Mouse (Mus musculus): ENCODE results near the gene 9130213A22Rik. TPM values are rescaled to one million over a fixed set of nuclear protein-coding genes. Genes with fewer than 3 reads are reported as not detected.

9130213A22Rik gene
- total and polyA plus RNA-seq, 3 experiments, result 0.08 to 0.26 TPM; not detected in 1

DNA sequence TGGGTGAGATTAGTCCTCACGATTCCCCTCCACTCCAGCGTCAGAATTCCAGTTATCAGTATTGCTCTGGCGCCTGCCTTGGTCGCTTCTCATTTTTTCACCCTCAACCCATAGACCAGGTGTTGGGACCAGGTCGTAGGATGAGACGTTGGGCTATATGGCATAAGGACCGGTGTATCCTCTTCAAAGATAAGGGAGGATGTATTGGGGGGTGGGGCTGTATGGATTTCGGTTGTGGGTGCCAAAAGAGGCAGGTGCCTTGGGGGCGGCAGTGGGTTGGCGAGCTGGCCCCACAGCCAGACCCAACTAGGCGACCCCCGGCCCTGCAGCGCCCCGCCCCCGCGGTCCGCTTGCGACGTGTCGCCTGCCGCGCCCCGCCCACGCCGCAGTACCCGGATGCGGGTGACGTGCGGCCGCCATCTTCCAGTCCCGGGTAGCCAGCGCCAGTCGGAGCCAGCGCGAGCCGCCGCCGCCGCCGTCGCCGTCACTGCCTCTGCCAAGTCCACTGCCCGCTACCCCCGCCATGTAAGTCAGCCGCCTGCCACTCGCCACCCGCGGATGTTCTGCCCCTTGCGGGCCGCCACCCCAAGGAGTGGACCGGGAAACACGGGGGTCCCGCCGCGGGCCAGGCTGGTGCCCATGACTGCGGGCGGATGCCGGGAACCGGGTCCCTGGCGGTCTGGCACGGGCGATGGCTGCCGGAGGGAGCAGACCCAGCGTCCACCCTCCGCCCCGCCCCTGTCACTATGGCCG, 34.1 kb downstream of the 9130213A22Rik start, which contains the start of gene Vamp2:
Gene Vamp2 (plus strand): TSS at position 388 of the 753 bp plus-strand sequence.
- peak; percentile 91 for DNase-seq (ENCODE audit: low read depth, low spot score)
- H3K27me3 ChIP-seq (ENCODE audit: control insufficient read depth in 1 of 2, insufficient read depth in 2 of 2, low read length in 2 of 2), result no peaks in the 10 kb centered on the region; a peak in 1 of 4 replicates
- H3K9me3 ChIP-seq (replicated peaks; ENCODE audit: insufficient read depth, low read length), result no peaks in the 10 kb centered on the region
- H3K4me1 ChIP-seq (ENCODE audit: control insufficient read depth in 1 of 2, insufficient read depth in 2 of 2, low read length in 2 of 2), result peaks cover 3 to 16% of the 10 kb centered on the region in 2 experiments; a peak in 3 of 4 replicates
- H3K79me2 ChIP-seq (ENCODE audit: control insufficient read depth, insufficient read depth, low read length, poor library complexity), result peaks cover 17% of the 10 kb centered on the region
- peak within 1 kb of the TSS; percentile 77 to 100 for H3K4me3 ChIP-seq (ENCODE audit: control insufficient read depth in 1 of 2, insufficient read depth in 1 of 2, low read depth in 2 of 2, low read length in 2 of 2)
- H3K36me3 ChIP-seq (ENCODE audit: control insufficient read depth in 1 of 2, insufficient read depth in 2 of 2, low read length in 2 of 2), result peaks cover 5 to 6% of the 10 kb centered on the region in 2 experiments; a peak in 3 of 4 replicates
- H3K9ac ChIP-seq (ENCODE audit: control insufficient read depth, low read depth, low read length, poor library complexity, severe bottlenecking), result peak within 1 kb of the TSS; percentile 94
- H3K27ac ChIP-seq (ENCODE audit: control insufficient read depth, low read depth, low read length), result peak within 1 kb of the TSS; percentile 56
- TF ChIP-seq POLR2AphosphoS2 (IDR thresholded peaks at IDR 0.05; ENCODE audit: low read length) (peak; percentile 63; the same call in 1 of the 2 replicates), MAX (IDR thresholded peaks at IDR 0.05; ENCODE audit: low read length) (no peak; the same call in 1 of the 2 replicates), MEF2A (IDR thresholded peaks at IDR 0.05; ENCODE audit: extremely low read depth, insufficient replicate concordance, low read depth, low read length, poor library complexity, severe bottlenecking) (no peak), TAL1 (IDR thresholded peaks at IDR 0.05; ENCODE audit: low read length) (no peak), CHD2 (IDR thresholded peaks at IDR 0.05; ENCODE audit: low read length) (no peak), NRF1 (IDR thresholded peaks at IDR 0.05; ENCODE audit: insufficient read depth, low read depth, low read length, poor library complexity, severe bottlenecking) (no peak), GATA1 (IDR thresholded peaks at IDR 0.05; ENCODE audit: low read depth, low read length) (peak; percentile 13; the same call in 1 of the 2 replicates), RAD21 (IDR thresholded peaks at IDR 0.05; ENCODE audit: low read depth, low read length) (no peak), HCFC1 (IDR thresholded peaks at IDR 0.05; ENCODE audit: low read depth, low read length) (peak; percentile 66; the same call in 1 of the 2 replicates), MXI1 (IDR thresholded peaks at IDR 0.05; ENCODE audit: low read depth, low read length) (no peak; the same call in none of the 2 replicates), ZC3H11A (IDR thresholded peaks at IDR 0.05; ENCODE audit: low read depth, low read length) (0 out of 2 replicates have a peak, but pooled peaks have one; percentile 5), POLR2AphosphoS5 (IDR thresholded peaks at IDR 0.05; ENCODE audit: borderline replicate concordance, low read depth, low read length) (no peak), TBP (IDR thresholded peaks at IDR 0.05; ENCODE audit: low read depth, low read length) (no peak), ZMIZ1 (IDR thresholded peaks at IDR 0.05; ENCODE audit: low read depth, low read length) (0 out of 2 replicates have a peak, but pooled peaks have one; percentile 31), ZKSCAN1 (IDR thresholded peaks at IDR 0.05; ENCODE audit: low read depth, low read length) (no peak), EP300 (IDR thresholded peaks at IDR 0.05; ENCODE audit: low read depth in 1 of 2, low read length in 2 of 2) (peak in 1 of 2 experiments; percentile 3; a peak in 1 of 4 replicates), POLR2A (IDR thresholded peaks at IDR 0.05; ENCODE audit: control insufficient read depth in 1 of 2, insufficient read depth in 1 of 2, low read depth in 1 of 2, low read length in 2 of 2, poor library complexity in 1 of 2) (peak; percentile 67 to 87; a peak in 3 of 4 replicates), TCF12 (IDR thresholded peaks at IDR 0.05; ENCODE audit: low read depth, low read length) (peak; percentile 40), SMC3 (IDR thresholded peaks at IDR 0.05; ENCODE audit: low read depth, low read length) (no peak), MYC (IDR thresholded peaks at IDR 0.05; ENCODE audit: low read depth, low read length) (no peak), CHD1 (IDR thresholded peaks at IDR 0.05; ENCODE audit: low read depth, low read length) (no peak), MYB (IDR thresholded peaks at IDR 0.05; ENCODE audit: low read depth, low read length) (no peak), ELF1 (IDR thresholded peaks at IDR 0.05; ENCODE audit: low read depth, low read length) (no peak), CTCF (IDR thresholded peaks at IDR 0.05 in 2 of 3, conservative IDR thresholded peaks at IDR 0.05 in 1 of 3; ENCODE audit: control insufficient read depth in 1 of 3, insufficient read depth in 1 of 3, low read depth in 2 of 3, low read length in 3 of 3, poor library complexity in 1 of 3, severe bottlenecking in 1 of 3) (no peak), SIN3A (IDR thresholded peaks at IDR 0.05; ENCODE audit: low read length) (peak; percentile 65), UBTF (IDR thresholded peaks at IDR 0.05; ENCODE audit: borderline replicate concordance, insufficient read depth, low read depth, low read length) (0 out of 2 replicates have a peak, but pooled peaks have one; percentile 34), NELFE (IDR thresholded peaks at IDR 0.05; ENCODE audit: low read depth, low read length) (peak; percentile 79), JUND (IDR thresholded peaks at IDR 0.05; ENCODE audit: low read depth, low read length) (no peak)

Data from MEL (cell line).